Mouse (Mus musculus): ENCODE results near the gene Cnpy2. TPM values are rescaled to one million over a fixed set of nuclear protein-coding genes. Genes with fewer than 3 reads are reported as not detected.
"Not testable (repeated sequence)": the region's sequence is repeated elsewhere in the genome, so short reads cannot be mapped to it uniquely, and the experiment has no call there.

Gene Cnpy2
- 230 and 237 TPM in 2 replicates for polyA plus RNA-seq (2015; fragmentation: Nextera tagmentation; extraction: Ambion mirVana)

- Histone ChIP-seq H3K27ac (peak within 1 kb of the TSS; percentile 94), H3K9me3 (replicated peaks) (no peaks in the 10 kb centered on the region), H3K4me1 (peaks cover 20% of the 10 kb centered on the region), H3K4me2 (peak within 1 kb of the TSS; percentile 79), H3K27me3 (no peaks in the 10 kb centered on the region), H3K9ac (peak within 1 kb of the TSS; percentile 97), H3K4me3 (peak within 1 kb of the TSS; percentile 85), H3K36me3 (ENCODE audit: poor library complexity, severe bottlenecking) (peaks cover 55% of the 10 kb centered on the region)
- ATAC-seq, result peak; percentile 98
- WGBS, result under 1% methylated on average over 40 of the region's 40 CpGs
Observed at GRCm38 (mm10) chr10:128322141-128323108, at the start of gene Cnpy2. Gene Cnpy2 (plus strand): TSS chr10:128322459.

GRCm38 (mm10) chr10:128272819-128273439 lies 49.3 kb upstream of the Cnpy2 start:
- not testable (repeated sequence) for H3K9ac ChIP-seq; H3K4me3 ChIP-seq; H3K27me3 ChIP-seq; H3K4me1 ChIP-seq; H3K36me3 ChIP-seq (ENCODE audit: poor library complexity, severe bottlenecking); H3K9me3 ChIP-seq (replicated peaks); H3K27ac ChIP-seq; ATAC-seq; H3K4me2 ChIP-seq
- 84% methylated on average over 5 of the region's 7 CpGs for WGBS

- H3K27ac ChIP-seq; H3K27me3 ChIP-seq; H3K4me1 ChIP-seq; ATAC-seq; H3K9me3 ChIP-seq (replicated peaks); H3K4me2 ChIP-seq; H3K4me3 ChIP-seq; H3K9ac ChIP-seq: not testable (repeated sequence)
- WGBS, result 100% methylated on average over 1 of the region's 1 CpGs
- H3K36me3 ChIP-seq (ENCODE audit: poor library complexity, severe bottlenecking), result peaks cover 26% of the 10 kb centered on the region
Observed at GRCm38 (mm10) chr10:128275374-128275773, 46.9 kb upstream of the Cnpy2 start.

- peaks cover 52% of the 10 kb centered on the region for H3K36me3 ChIP-seq (ENCODE audit: poor library complexity, severe bottlenecking)
- no peaks in the 10 kb centered on the region for H3K4me1 ChIP-seq
- no peak overlapping the region for H3K4me2 ChIP-seq
- H3K27me3 ChIP-seq, result no peaks in the 10 kb centered on the region
- no peak overlapping the region for H3K4me3 ChIP-seq
- no peaks in the 10 kb centered on the region for H3K9me3 ChIP-seq (replicated peaks)
- ATAC-seq, result no peak
- H3K27ac ChIP-seq, result no peak overlapping the region
- no peak overlapping the region for H3K9ac ChIP-seq
- 67% methylated on average over 6 of the region's 6 CpGs for WGBS
Observed at GRCm38 (mm10) chr10:128278158-128278557, 44.1 kb upstream of the Cnpy2 start.

GRCm38 (mm10) chr10:128280943-128281342 lies 41.3 kb upstream of the Cnpy2 start:
- Histone ChIP-seq H3K27ac (no peak overlapping the region), H3K9ac (no peak overlapping the region), H3K27me3 (no peaks in the 10 kb centered on the region), H3K4me2 (no peak overlapping the region), H3K36me3 (ENCODE audit: poor library complexity, severe bottlenecking) (peaks cover 73% of the 10 kb centered on the region), H3K4me3 (no peak overlapping the region), H3K9me3 (replicated peaks) (no peaks in the 10 kb centered on the region), H3K4me1 (no peaks in the 10 kb centered on the region)
- 91% methylated on average over 6 of the region's 6 CpGs for WGBS
- ATAC-seq, result no peak

GRCm38 (mm10) chr10:128281682-128282081 lies 40.6 kb upstream of the Cnpy2 start:
- H3K4me2 ChIP-seq, result no peak overlapping the region
- H3K27ac ChIP-seq, result no peak overlapping the region
- H3K4me1 ChIP-seq, result no peaks in the 10 kb centered on the region
- H3K9ac ChIP-seq, result no peak overlapping the region
- H3K27me3 ChIP-seq, result no peaks in the 10 kb centered on the region
- no peaks in the 10 kb centered on the region for H3K9me3 ChIP-seq (replicated peaks)
- 93% methylated on average over 14 of the region's 14 CpGs for WGBS
- peaks cover 77% of the 10 kb centered on the region for H3K36me3 ChIP-seq (ENCODE audit: poor library complexity, severe bottlenecking)
- H3K4me3 ChIP-seq, result no peak overlapping the region
- ATAC-seq, result no peak

GRCm38 (mm10) chr10:128282886-128283450 lies 39.3 kb upstream of the Cnpy2 start:
- no peak for ATAC-seq
- no peaks in the 10 kb centered on the region for H3K9me3 ChIP-seq (replicated peaks)
- H3K36me3 ChIP-seq (ENCODE audit: poor library complexity, severe bottlenecking), result peaks cover 80% of the 10 kb centered on the region
- H3K9ac ChIP-seq, result no peak overlapping the region
- no peak overlapping the region for H3K27ac ChIP-seq
- H3K27me3 ChIP-seq, result no peaks in the 10 kb centered on the region
- no peaks in the 10 kb centered on the region for H3K4me1 ChIP-seq
- no peak overlapping the region for H3K4me2 ChIP-seq
- no peak overlapping the region for H3K4me3 ChIP-seq
- 91% methylated on average over 20 of the region's 20 CpGs for WGBS

GRCm38 (mm10) chr10:128283604-128284579 lies 38.4 kb upstream of the Cnpy2 start:
- Histone ChIP-seq H3K27me3 (no peaks in the 10 kb centered on the region), H3K36me3 (ENCODE audit: poor library complexity, severe bottlenecking) (peaks cover 81% of the 10 kb centered on the region), H3K27ac (no peak overlapping the region), H3K9me3 (replicated peaks) (no peaks in the 10 kb centered on the region), H3K9ac (no peak overlapping the region; the same call in 1 of the 2 replicates), H3K4me1 (no peaks in the 10 kb centered on the region), H3K4me3 (no peak overlapping the region), H3K4me2 (no peak overlapping the region)
- ATAC-seq, result peak; percentile 57; the same call in 1 of the 2 replicates
- 66% methylated on average over 31 of the region's 31 CpGs for WGBS

- not testable (repeated sequence) for H3K4me3 ChIP-seq; H3K27me3 ChIP-seq; H3K4me1 ChIP-seq; ATAC-seq; H3K27ac ChIP-seq; H3K9ac ChIP-seq; H3K4me2 ChIP-seq; H3K9me3 ChIP-seq (replicated peaks)
- H3K36me3 ChIP-seq (ENCODE audit: poor library complexity, severe bottlenecking), result peaks cover 61% of the 10 kb centered on the region
- 85% methylated on average over 1 of the region's 1 CpGs for WGBS
Observed at GRCm38 (mm10) chr10:128290594-128290993, 31.7 kb upstream of the Cnpy2 start.

GRCm38 (mm10) chr10:128296370-128297090 lies 25.7 kb upstream of the Cnpy2 start:
- ATAC-seq, result no peak
- Histone ChIP-seq H3K4me2 (no peak overlapping the region), H3K4me1 (peaks cover 6% of the 10 kb centered on the region), H3K4me3 (no peak overlapping the region), H3K27ac (peak overlapping the region; percentile 8; the same call in 1 of the 2 replicates), H3K36me3 (ENCODE audit: poor library complexity, severe bottlenecking) (peaks cover 16% of the 10 kb centered on the region), H3K9me3 (replicated peaks) (no peaks in the 10 kb centered on the region), H3K9ac (no peak overlapping the region), H3K27me3 (no peaks in the 10 kb centered on the region)
- WGBS, result 63% methylated on average over 13 of the region's 13 CpGs

- Histone ChIP-seq H3K4me2 (no peak overlapping the region), H3K9me3 (replicated peaks) (no peaks in the 10 kb centered on the region), H3K9ac (no peak overlapping the region), H3K4me3 (no peak overlapping the region), H3K27me3 (no peaks in the 10 kb centered on the region), H3K4me1 (peaks cover 8% of the 10 kb centered on the region), H3K36me3 (ENCODE audit: poor library complexity, severe bottlenecking) (peaks cover 9% of the 10 kb centered on the region), H3K27ac (no peak overlapping the region)
- 69% methylated on average over 4 of the region's 4 CpGs for WGBS
- ATAC-seq, result no peak
Observed at GRCm38 (mm10) chr10:128297221-128297620, 25.0 kb upstream of the Cnpy2 start.
